Mouse (Mus musculus) kidney, adult 2 months (tissue): Measurements from ENCODE around the gene Fmo9.

Source experiments
- CTCF ChIP-seq: fragments of 200-500 bp; conservative IDR thresholded peaks from 2 replicates; pipeline ENCODE4 v1.5.1; 2011; ENCODE audit warnings: low read depth, mild to moderate bottlenecking, control low read depth, low read length, moderate library complexity, mixed read lengths; ENCODE audit not compliant: insufficient read depth, insufficient read length
- POLR2A ChIP-seq: fragments of 200-500 bp; IDR thresholded peaks from one replicate; pipeline ENCODE4 v1.6.1; 2011; ENCODE audit warnings: low read depth, low read length, control low read depth

GRCm38 (mm10) chr1:166660800-166661199 lies 20.8 kb downstream of the Fmo9 start:
- no peak for TF ChIP-seq POLR2A
- no peak for TF ChIP-seq CTCF
